Mouse (Mus musculus) midbrain, embryonic 11.5 days (tissue): ENCODE data around the gene Rbm47. TPM values are rescaled to one million over a fixed set of nuclear protein-coding genes. Genes with fewer than 3 reads are reported as not detected.
"Not testable (repeated sequence)": the region's sequence is repeated elsewhere in the genome, so short reads cannot be mapped to it uniquely, and the experiment has no call there.

ENCODE experiments used
- ATAC-seq: fragments of 200-750 bp; cut with Nextera tagmentation; 2 replicates; pipeline ENCODE4 v1.8.0; 2017; ENCODE audit warnings: moderate TSS enrichment, moderate library complexity; ENCODE audit not compliant: low FRiP score
- DNase-seq: peaks from one replicate; pipeline ENCODE4 v3.0.0; 2015; ENCODE audit warnings: low spot score; ENCODE audit errors: missing footprints
- H3K27ac ChIP-seq: fragments of 300-500 bp; sonication (generic); 2 replicates; pipeline ENCODE4 v1.5.1; 2014; ENCODE audit warnings: low read depth, low read length
- H3K27me3 ChIP-seq: fragments of 300-500 bp; sonication (generic); 2 replicates; pipeline ENCODE4 v1.6.1; 2014; ENCODE audit warnings: mild to moderate bottlenecking, low read length, moderate library complexity, mixed read lengths; ENCODE audit not compliant: control insufficient read depth, insufficient read depth
- H3K36me3 ChIP-seq: fragments of 300-500 bp; sonication (generic); 2 replicates; pipeline ENCODE4 v1.6.1; 2014; ENCODE audit warnings: mild to moderate bottlenecking, low read length, moderate library complexity, mixed read lengths; ENCODE audit not compliant: control insufficient read depth, insufficient read depth
- H3K4me1 ChIP-seq: fragments of 300-500 bp; sonication (generic); 2 replicates; pipeline ENCODE4 v1.6.1; 2014; ENCODE audit warnings: low read length; ENCODE audit not compliant: control insufficient read depth, insufficient read depth
- H3K4me2 ChIP-seq: fragments of 300-500 bp; sonication (generic); 2 replicates; pipeline ENCODE4 v1.6.1; 2014; ENCODE audit warnings: mild to moderate bottlenecking, moderate library complexity
- H3K4me3 ChIP-seq: fragments of 300-500 bp; sonication (generic); 2 replicates; pipeline ENCODE4 v1.5.1; 2014; ENCODE audit warnings: low read depth, low read length
- H3K9ac ChIP-seq: fragments of 300-500 bp; sonication (generic); 2 replicates; pipeline ENCODE4 v1.6.1; 2014; ENCODE audit warnings: low read length
- H3K9me3 ChIP-seq: fragments of 300-500 bp; sonication (generic); 2 replicates; pipeline ENCODE4 v1.6.1; 2016; ENCODE audit warnings: low read length; ENCODE audit not compliant: control insufficient read depth
- WGBS: fragments of 180-500 bp; shearing (Covaris S2); extraction: QIAGEN DNeasy Blood & Tissue Kit; methylation state at CpG from one replicate; pipeline ENCODE4 v1.1.7; 2014; 5-methylcytosine and 5-hydroxymethylcytosine counted together
- polyA plus RNA-seq: library from polyadenylated mRNA; unstranded; fragments of >200 nt; fragmentation: Nextera tagmentation; extraction: Ambion mirVana; gene quantifications from 2 replicates; pipeline ENCODE4 v1.2.1, GENCODE M21; 2014

Rbm47 gene
- polyA plus RNA-seq, 1 experiment from 2014 or later, result 2.1 TPM

- no peak overlapping the region for H3K27ac ChIP-seq
- H3K9ac ChIP-seq, result no peak overlapping the region
- WGBS, result 86% methylated on average over 6 of the region's 6 CpGs
- ATAC-seq (no peak), DNase-seq (no peak)
- H3K4me2 ChIP-seq, result no peak overlapping the region
- no peaks in the 10 kb centered on the region for H3K9me3 ChIP-seq
- no peaks in the 10 kb centered on the region for H3K4me1 ChIP-seq
- no peak overlapping the region for H3K4me3 ChIP-seq
- no peaks in the 10 kb centered on the region for H3K36me3 ChIP-seq
- H3K27me3 ChIP-seq, result no peaks in the 10 kb centered on the region
Measured at GRCm38 (mm10) chr5:66000567-66001125, 172.3 kb downstream of the Rbm47 start.

GRCm38 (mm10) chr5:66000074-66000473, 172.8 kb downstream of the Rbm47 start:
- no peak overlapping the region for H3K4me2 ChIP-seq
- no peaks in the 10 kb centered on the region for H3K27me3 ChIP-seq
- H3K9me3 ChIP-seq, result no peaks in the 10 kb centered on the region
- H3K9ac ChIP-seq, result no peak overlapping the region
- H3K4me3 ChIP-seq, result no peak overlapping the region
- ATAC-seq (no peak), DNase-seq (no peak)
- 76% methylated on average over 7 of the region's 7 CpGs for WGBS
- H3K27ac ChIP-seq, result no peak overlapping the region
- no peaks in the 10 kb centered on the region for H3K36me3 ChIP-seq
- no peaks in the 10 kb centered on the region for H3K4me1 ChIP-seq

- no peak overlapping the region for H3K4me2 ChIP-seq
- no peak for ATAC-seq
- WGBS, result 89% methylated on average over 7 of the region's 7 CpGs
Measured at GRCm38 (mm10) chr5:65999106-65999505, 173.8 kb downstream of the Rbm47 start.

GRCm38 (mm10) chr5:65997813-65998212, 175.1 kb downstream of the Rbm47 start:
- no peak overlapping the region for H3K4me3 ChIP-seq
- ATAC-seq (no peak), DNase-seq (no peak)

More at GRCm38 (mm10) chr5:65999106-65999505, 173.8 kb downstream of the Rbm47 start:
- Histone ChIP-seq H3K36me3 (no peaks in the 10 kb centered on the region), H3K4me1 (no peaks in the 10 kb centered on the region), H3K27me3 (no peaks in the 10 kb centered on the region), H3K27ac (no peak overlapping the region), H3K4me3 (no peak overlapping the region), H3K9me3 (no peaks in the 10 kb centered on the region), H3K9ac (no peak overlapping the region)
- no peak for DNase-seq

GRCm38 (mm10) chr5:65994643-65995042, 178.3 kb downstream of the Rbm47 start:
- Histone ChIP-seq H3K27ac (no peak overlapping the region), H3K4me2 (no peak overlapping the region), H3K4me1 (no peaks in the 10 kb centered on the region), H3K36me3 (no peaks in the 10 kb centered on the region), H3K9me3 (no peaks in the 10 kb centered on the region), H3K4me3 (no peak overlapping the region), H3K9ac (no peak overlapping the region), H3K27me3 (no peaks in the 10 kb centered on the region)
- 79% methylated on average over 6 of the region's 6 CpGs for WGBS
- no peak for ATAC-seq
- DNase-seq, result no peak

More at GRCm38 (mm10) chr5:65997813-65998212, 175.1 kb downstream of the Rbm47 start:
- Histone ChIP-seq H3K4me2 (no peak overlapping the region), H3K27me3 (no peaks in the 10 kb centered on the region), H3K4me1 (no peaks in the 10 kb centered on the region), H3K9ac (no peak overlapping the region), H3K9me3 (no peaks in the 10 kb centered on the region), H3K27ac (no peak overlapping the region), H3K36me3 (no peaks in the 10 kb centered on the region)

GRCm38 (mm10) chr5:65991191-65991590, 181.7 kb downstream of the Rbm47 start:
- 87% methylated on average over 2 of the region's 2 CpGs for WGBS
- no peak overlapping the region for H3K9ac ChIP-seq

GRCm38 (mm10) chr5:65987004-65987403, 185.9 kb downstream of the Rbm47 start:
- 73% methylated on average over 3 of the region's 3 CpGs for WGBS

More at GRCm38 (mm10) chr5:65991191-65991590, 181.7 kb downstream of the Rbm47 start:
- ATAC-seq, result no peak
- Histone ChIP-seq H3K27me3 (no peaks in the 10 kb centered on the region), H3K4me1 (no peaks in the 10 kb centered on the region), H3K4me3 (no peak overlapping the region), H3K4me2 (no peak overlapping the region), H3K36me3 (no peaks in the 10 kb centered on the region), H3K27ac (no peak overlapping the region), H3K9me3 (no peaks in the 10 kb centered on the region)
- DNase-seq, result no peak

GRCm38 (mm10) chr5:65986426-65986825, 186.5 kb downstream of the Rbm47 start:
- ATAC-seq (no peak), DNase-seq (no peak)
- Histone ChIP-seq H3K4me1 (no peaks in the 10 kb centered on the region), H3K4me2 (no peak overlapping the region), H3K36me3 (no peaks in the 10 kb centered on the region), H3K9ac (no peak overlapping the region), H3K9me3 (no peaks in the 10 kb centered on the region), H3K27me3 (no peaks in the 10 kb centered on the region), H3K4me3 (no peak overlapping the region), H3K27ac (no peak overlapping the region)
- WGBS, result 92% methylated on average over 5 of the region's 5 CpGs

More at GRCm38 (mm10) chr5:65987004-65987403, 185.9 kb downstream of the Rbm47 start:
- not testable (repeated sequence) for H3K4me3 ChIP-seq, H3K36me3 ChIP-seq, H3K4me2 ChIP-seq, H3K27ac ChIP-seq, ATAC-seq, DNase-seq, H3K27me3 ChIP-seq, H3K9ac ChIP-seq, H3K9me3 ChIP-seq, H3K4me1 ChIP-seq

- H3K9ac ChIP-seq, result no peak overlapping the region
- H3K36me3 ChIP-seq, result no peaks in the 10 kb centered on the region
- 86% methylated on average over 13 of the region's 13 CpGs for WGBS
- H3K27me3 ChIP-seq, result no peaks in the 10 kb centered on the region
- no peak overlapping the region for H3K27ac ChIP-seq
- no peaks in the 10 kb centered on the region for H3K9me3 ChIP-seq
- H3K4me1 ChIP-seq, result no peaks in the 10 kb centered on the region
- no peak for ATAC-seq
- no peak overlapping the region for H3K4me3 ChIP-seq
- no peak for DNase-seq
- H3K4me2 ChIP-seq, result no peak overlapping the region
Measured at GRCm38 (mm10) chr5:65975731-65976130, 197.2 kb downstream of the Rbm47 start.
